Mouse (Mus musculus): ENCODE data around the gene Sgtb. TPM values are rescaled to one million over a fixed set of nuclear protein-coding genes. Genes with fewer than 3 reads are reported as not detected.

The Sgtb gene
- total RNA-seq, 4 experiments from 2014 or later = 75.3 to 86.2 (median 80.2) TPM

DNA sequence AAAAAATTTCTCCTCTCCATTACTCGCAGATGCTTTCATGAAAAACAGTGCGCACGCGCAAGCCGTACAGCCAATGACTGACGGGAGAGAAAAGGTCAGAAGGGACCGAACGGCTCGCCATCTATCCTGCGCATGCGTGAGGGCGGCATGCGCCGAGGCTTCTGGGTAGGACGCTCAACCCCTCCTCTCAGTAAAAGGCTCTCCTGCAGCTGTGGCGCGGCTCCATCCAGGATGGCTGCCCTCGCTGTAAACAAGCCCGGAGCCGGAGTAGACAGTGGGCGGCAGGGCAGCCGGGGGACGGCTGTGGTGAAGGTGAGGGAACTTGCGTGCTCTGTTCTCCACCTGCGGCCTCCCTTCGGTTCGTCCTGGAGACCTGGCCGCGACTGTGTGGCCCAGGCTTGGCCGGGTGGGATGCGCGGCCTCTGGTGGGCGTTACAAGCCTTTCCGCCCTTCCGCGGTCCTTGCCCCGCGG lies 69.1 kb downstream of the Sgtb start, which contains the start of gene Trim23:
Gene Trim23 (plus strand): TSS at position 148 of the 472 bp plus-strand sequence.
- peak; percentile 97 to 98 for DNase-seq (ENCODE audit: low spot score in 2 of 2)

DNA sequence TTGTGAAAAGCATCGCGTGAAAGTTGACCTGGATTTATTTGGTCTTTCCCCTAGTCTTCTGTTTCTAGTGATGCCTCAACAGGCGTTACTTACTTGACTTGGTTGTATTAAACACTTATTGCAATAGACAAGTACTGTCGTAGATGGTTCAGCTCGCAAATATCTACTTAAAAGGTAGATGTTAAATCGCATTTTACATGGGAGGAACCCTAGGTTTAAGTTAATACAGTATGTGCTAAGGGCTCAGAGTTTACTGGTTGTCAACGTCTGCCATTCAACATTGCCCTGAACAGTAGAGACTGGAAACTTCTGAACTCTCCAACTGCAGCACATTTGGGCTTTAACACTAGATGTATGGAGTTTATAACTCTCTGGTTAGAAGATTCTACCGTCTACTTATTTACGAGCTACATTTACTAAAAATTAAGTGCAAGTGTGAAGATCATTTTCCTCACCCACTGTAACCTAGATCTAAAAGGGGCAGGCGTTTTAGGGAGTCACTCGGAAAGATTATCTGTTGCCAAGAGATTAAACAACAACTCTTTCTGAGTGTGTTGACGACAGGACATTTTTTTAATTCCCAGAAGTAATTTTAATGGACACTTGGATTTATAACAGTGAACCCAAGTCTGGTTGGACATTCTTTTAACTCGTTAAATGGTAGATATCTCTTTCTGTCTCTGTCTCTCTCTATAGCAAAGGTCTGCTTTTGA lies 69.8 kb downstream of the Sgtb start:
- no peak for DNase-seq (ENCODE audit: low spot score in 2 of 2)

DNA sequence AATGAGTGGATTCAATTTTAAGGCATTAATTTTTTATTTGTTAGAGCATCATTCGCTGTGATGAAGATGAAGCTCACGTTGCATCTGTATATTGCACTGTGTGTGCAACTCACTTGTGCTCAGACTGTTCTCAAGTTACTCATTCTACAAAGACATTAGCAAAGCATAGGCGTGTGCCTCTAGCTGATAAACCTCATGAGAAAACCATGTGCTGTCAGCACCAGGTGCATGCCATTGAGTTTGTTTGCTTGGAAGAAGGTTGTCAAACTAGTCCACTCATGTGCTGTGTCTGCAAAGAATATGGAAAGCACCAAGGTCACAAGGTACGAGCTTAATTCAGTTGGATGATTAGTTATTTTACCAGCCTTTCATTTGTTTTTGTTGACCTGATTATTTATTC lies 77.8 kb downstream of the Sgtb start:
- DNase-seq (ENCODE audit: low spot score in 2 of 2) = no peak

Other genes starting within 250 kb of the Sgtb start
- 10 to 100 TPM; 50.6 to 79.0 (median 65.7) TPM for gene Erbin, start 189.2 kb upstream of the Sgtb start, total RNA-seq (2022)
- 10 to 100 TPM; 19.4 to 28.1 (median 23.6) TPM for gene Nln, start 127 bp upstream of the Sgtb start, total RNA-seq (2022)
- 10 to 100 TPM; 46.5 to 60.9 (median 53.8) TPM for gene Trappc13, start 68.7 kb downstream of the Sgtb start, total RNA-seq (2022)
- gene Trim23, start 69.1 kb downstream of the Sgtb start, total RNA-seq (2022) = 10 to 100 TPM; 52.7 to 66.7 (median 58.9) TPM
- 1 to 10 TPM in 2 of 4 experiments, under 1 TPM in 2; 0.63 to 1.5 (median 1.2) TPM for gene Cenpk, start 118.9 kb downstream of the Sgtb start, total RNA-seq (2022)
- gene Ppwd1, start 119.1 kb downstream of the Sgtb start, total RNA-seq (2022) = 10 to 100 TPM; 13.4 to 16.2 (median 14.7) TPM
- 1 to 10 TPM; 3.8 to 4.9 (median 4.2) TPM for gene Adamts6, start 178.1 kb downstream of the Sgtb start, total RNA-seq (2022)

Data from layer of hippocampus, adult 8-10 months (tissue).